Mouse (Mus musculus) embryonic facial prominence, embryonic 13.5 days (tissue): ENCODE results near the gene S100a6. TPM values are rescaled to one million over a fixed set of nuclear protein-coding genes. Genes with fewer than 3 reads are reported as not detected.

ENCODE experiments used
- ATAC-seq: fragments of 200-750 bp; cut with Nextera tagmentation; 2 replicates; pipeline ENCODE4 v1.8.0; 2017; ENCODE audit warnings: low read depth; ENCODE audit not compliant: insufficient number of reproducible peaks, insufficient read depth, low FRiP score, low TSS enrichment
- H3K27ac ChIP-seq: fragments of 300-500 bp; sonication (generic); 2 replicates; pipeline ENCODE4 v1.5.1; 2015; ENCODE audit warnings: moderate library complexity, mild to moderate bottlenecking, inconsistent platforms
- H3K27me3 ChIP-seq: fragments of 300-500 bp; sonication (generic); 2 replicates; pipeline ENCODE4 v1.6.1; 2015; ENCODE audit warnings: mild to moderate bottlenecking, inconsistent platforms
- H3K36me3 ChIP-seq: fragments of 300-500 bp; sonication (generic); 2 replicates; pipeline ENCODE4 v1.6.1; 2015; ENCODE audit warnings: mild to moderate bottlenecking, inconsistent platforms
- H3K4me1 ChIP-seq: fragments of 300-500 bp; sonication (generic); 2 replicates; pipeline ENCODE4 v1.6.1; 2015; ENCODE audit warnings: inconsistent platforms
- H3K4me2 ChIP-seq: fragments of 300-500 bp; sonication (generic); 2 replicates; pipeline ENCODE4 v1.6.1; 2015; ENCODE audit warnings: moderate library complexity, mild to moderate bottlenecking, inconsistent platforms
- H3K4me3 ChIP-seq: fragments of 300-500 bp; sonication (generic); 2 replicates; pipeline ENCODE4 v1.5.1; 2015; ENCODE audit warnings: mild to moderate bottlenecking, inconsistent platforms
- H3K9ac ChIP-seq: fragments of 300-500 bp; sonication (generic); 2 replicates; pipeline ENCODE4 v1.6.1; 2015; ENCODE audit warnings: mild to moderate bottlenecking, inconsistent platforms
- H3K9me3 ChIP-seq: fragments of 300-500 bp; sonication (generic); 2 replicates; pipeline ENCODE4 v1.6.1; 2016; ENCODE audit warnings: inconsistent platforms
- WGBS: fragments of 180-500 bp; shearing (Covaris S2); methylation state at CpG from one replicate; pipeline ENCODE4 v1.1.7; 2015; ENCODE audit warnings: mixed read lengths; 5-methylcytosine and 5-hydroxymethylcytosine counted together
- polyA plus RNA-seq: library from polyadenylated mRNA; unstranded; fragments of >200 nt; fragmentation: Nextera tagmentation; extraction: Ambion mirVana; gene quantifications from 2 replicates; pipeline ENCODE4 v1.2.1, GENCODE M21; 2015

The S100a6 gene
- polyA plus RNA-seq: 89.9 and 97.9 TPM in 2 replicates

DNA sequence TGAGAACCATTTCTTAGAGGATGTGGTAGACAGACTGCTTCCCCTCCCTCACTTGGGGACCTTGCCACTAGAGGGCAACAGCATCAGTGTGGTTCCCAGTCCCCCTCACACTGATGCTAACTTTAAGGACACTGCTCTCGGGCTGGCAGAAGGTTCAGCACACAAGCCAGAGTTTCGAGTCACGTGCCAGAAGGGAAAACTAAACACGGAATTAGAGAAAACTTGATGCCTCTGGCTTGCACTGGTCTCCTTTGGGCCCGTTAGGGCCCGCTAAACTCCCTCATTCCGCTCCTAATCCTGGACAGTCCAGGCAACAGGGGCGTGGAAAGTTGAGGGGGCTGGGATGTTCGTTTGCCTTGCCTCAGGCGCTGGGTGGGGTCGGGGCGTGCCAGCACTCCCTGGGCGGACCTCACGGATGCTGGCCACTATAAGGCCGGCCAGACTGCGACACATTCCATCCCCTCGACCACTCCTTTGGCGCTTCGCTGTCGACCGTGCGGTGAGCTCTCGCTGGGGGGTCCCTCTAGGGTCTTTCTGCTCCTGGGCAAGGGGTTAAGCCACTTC lies at the start of gene S100a6:
Gene S100a6, plus strand, starts transcription at position 155 of the 564 bp plus-strand sequence.
- Histone ChIP-seq H3K9ac (peak within 1 kb of the TSS; percentile 64), H3K9me3 (no peaks in the 10 kb centered on the region), H3K36me3 (no peaks in the 10 kb centered on the region), H3K27ac (peak within 1 kb of the TSS; percentile 8; the same call in 1 of the 2 replicates), H3K27me3 (no peaks in the 10 kb centered on the region), H3K4me1 (peaks cover 25% of the 10 kb centered on the region), H3K4me3 (peak within 1 kb of the TSS; percentile 43), H3K4me2 (peak within 1 kb of the TSS; percentile 78)
- peak; percentile 57; the same call in 1 of the 2 replicates for ATAC-seq
- 0% methylated on average over 23 of the region's 23 CpGs for WGBS

DNA sequence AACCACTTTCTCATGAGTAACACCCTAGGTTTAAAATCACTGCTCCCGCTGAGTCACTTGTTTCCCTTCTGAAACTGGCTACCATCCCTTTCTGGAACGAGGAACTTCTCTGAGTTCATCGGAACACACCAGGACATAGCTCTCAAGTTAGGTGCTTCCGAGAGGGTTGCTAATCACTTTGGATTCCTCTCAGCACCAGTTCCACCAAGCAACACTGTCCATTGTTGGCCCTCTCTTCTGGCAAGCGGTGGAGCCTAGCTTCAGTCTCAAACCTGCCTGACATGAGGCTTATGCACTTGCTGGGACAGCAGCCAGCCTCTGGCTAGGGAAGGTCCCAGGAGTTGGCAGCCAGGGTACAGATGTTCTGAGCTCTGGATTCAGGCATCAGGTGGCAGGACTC lies 38.0 kb upstream of the S100a6 start:
- Histone ChIP-seq H3K9me3 (no peaks in the 10 kb centered on the region), H3K27me3 (no peaks in the 10 kb centered on the region), H3K4me2 (no peak overlapping the region), H3K9ac (no peak overlapping the region), H3K36me3 (no peaks in the 10 kb centered on the region), H3K4me3 (no peak overlapping the region), H3K4me1 (0 out of 2 replicates have a peak, but pooled peaks cover 9% of the 10 kb centered on the region), H3K27ac (no peak overlapping the region)
- 85% methylated on average over 5 of the region's 5 CpGs for WGBS
- no peak for ATAC-seq

DNA sequence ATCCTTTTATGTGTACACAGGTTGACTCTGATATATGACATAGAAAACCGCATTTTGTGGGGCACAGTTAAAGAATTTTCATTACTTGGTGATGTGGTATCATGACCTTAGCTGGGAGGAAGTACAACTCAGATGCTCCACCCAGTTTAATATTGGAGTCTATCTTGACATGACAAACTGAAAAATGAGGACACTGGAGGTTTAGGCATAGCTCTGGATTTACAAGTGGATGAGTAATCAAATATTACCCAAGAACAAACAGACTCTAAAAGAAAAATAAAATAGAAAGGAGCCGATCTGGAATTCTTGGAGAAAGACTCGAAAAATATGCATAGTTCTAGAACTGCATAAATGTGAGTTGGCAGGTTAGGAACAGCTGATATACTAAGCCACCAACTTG lies 37.4 kb upstream of the S100a6 start:
- H3K9ac ChIP-seq: no peak overlapping the region
- no peak overlapping the region for H3K27ac ChIP-seq
- WGBS: 78% methylated on average over 3 of the region's 3 CpGs
- no peak overlapping the region for H3K4me2 ChIP-seq
- H3K36me3 ChIP-seq: no peaks in the 10 kb centered on the region
- H3K4me1 ChIP-seq: 0 out of 2 replicates have a peak, but pooled peaks cover 11% of the 10 kb centered on the region
- ATAC-seq: no peak
- H3K27me3 ChIP-seq: no peaks in the 10 kb centered on the region
- H3K4me3 ChIP-seq: no peak overlapping the region
- H3K9me3 ChIP-seq: no peaks in the 10 kb centered on the region

- Histone ChIP-seq H3K4me1 (0 out of 2 replicates have a peak, but pooled peaks cover 11% of the 10 kb centered on the region), H3K9ac (no peak overlapping the region), H3K27me3 (no peaks in the 10 kb centered on the region), H3K4me3 (no peak overlapping the region), H3K4me2 (no peak overlapping the region), H3K27ac (no peak overlapping the region), H3K36me3 (no peaks in the 10 kb centered on the region), H3K9me3 (no peaks in the 10 kb centered on the region)
- no peak for ATAC-seq
- 67% methylated on average over 10 of the region's 10 CpGs for WGBS
Measured at GRCm38 (mm10) chr3:90576351-90577001, 36.2 kb upstream of the S100a6 start.

DNA sequence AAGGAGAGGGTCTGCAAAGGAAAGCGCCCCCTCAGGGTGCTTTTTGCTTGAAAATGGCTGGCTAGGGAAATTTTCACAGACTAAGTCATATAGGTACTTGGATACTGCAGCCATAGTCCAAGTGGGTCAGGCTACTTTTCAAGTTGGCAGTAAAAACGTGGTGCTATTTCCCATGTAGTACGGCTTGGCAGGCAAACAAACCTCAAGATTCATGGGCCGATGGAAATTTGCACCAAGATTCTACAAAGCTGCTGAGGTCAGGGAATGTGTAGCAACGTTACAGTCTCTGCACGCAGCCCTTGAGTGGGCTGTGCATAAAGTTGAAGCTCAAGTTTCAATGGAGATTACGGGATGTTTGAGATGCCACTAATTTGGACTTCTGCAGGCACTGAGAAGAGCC lies 33.2 kb upstream of the S100a6 start:
- H3K36me3 ChIP-seq: no peaks in the 10 kb centered on the region
- H3K4me2 ChIP-seq: no peak overlapping the region
- H3K9me3 ChIP-seq: no peaks in the 10 kb centered on the region
- no peak overlapping the region for H3K27ac ChIP-seq
- WGBS: 44% methylated on average over 7 of the region's 7 CpGs
- H3K27me3 ChIP-seq: no peaks in the 10 kb centered on the region
- no peak overlapping the region for H3K4me3 ChIP-seq
- H3K4me1 ChIP-seq: 0 out of 2 replicates have a peak, but pooled peaks cover 16% of the 10 kb centered on the region
- H3K9ac ChIP-seq: no peak overlapping the region
- no peak for ATAC-seq

DNA sequence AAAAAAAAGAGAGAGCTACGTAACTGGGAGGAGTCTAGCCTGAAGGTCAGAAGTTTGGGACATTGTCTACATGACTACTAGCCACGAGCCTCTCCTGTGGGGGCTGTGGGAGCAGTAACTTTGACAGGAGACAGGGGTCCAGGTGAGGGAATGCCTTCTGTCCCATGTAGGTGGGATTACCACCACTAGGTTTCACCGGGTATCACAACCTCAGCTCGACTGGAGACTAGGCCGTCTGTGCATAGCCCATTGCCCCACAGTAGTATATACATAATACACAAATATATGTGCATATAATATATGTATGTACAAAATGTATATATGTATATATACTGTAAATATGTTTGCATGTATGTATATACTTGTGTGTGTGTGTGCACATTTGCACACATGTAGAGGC lies 31.5 kb upstream of the S100a6 start:
- H3K36me3 ChIP-seq: no peaks in the 10 kb centered on the region
- 88% methylated on average over 5 of the region's 5 CpGs for WGBS
- ATAC-seq: no peak
- H3K27me3 ChIP-seq: no peaks in the 10 kb centered on the region
- no peak overlapping the region for H3K4me2 ChIP-seq
- no peak overlapping the region for H3K27ac ChIP-seq
- no peak overlapping the region for H3K4me3 ChIP-seq
- H3K4me1 ChIP-seq: peaks cover 20% of the 10 kb centered on the region; the same call in 1 of the 2 replicates
- H3K9ac ChIP-seq: no peak overlapping the region
- no peaks in the 10 kb centered on the region for H3K9me3 ChIP-seq

GRCm38 (mm10) chr3:90582156-90582555 lies 30.5 kb upstream of the S100a6 start:
- WGBS: 93% methylated on average over 1 of the region's 1 CpGs
- H3K36me3 ChIP-seq: no peaks in the 10 kb centered on the region

DNA sequence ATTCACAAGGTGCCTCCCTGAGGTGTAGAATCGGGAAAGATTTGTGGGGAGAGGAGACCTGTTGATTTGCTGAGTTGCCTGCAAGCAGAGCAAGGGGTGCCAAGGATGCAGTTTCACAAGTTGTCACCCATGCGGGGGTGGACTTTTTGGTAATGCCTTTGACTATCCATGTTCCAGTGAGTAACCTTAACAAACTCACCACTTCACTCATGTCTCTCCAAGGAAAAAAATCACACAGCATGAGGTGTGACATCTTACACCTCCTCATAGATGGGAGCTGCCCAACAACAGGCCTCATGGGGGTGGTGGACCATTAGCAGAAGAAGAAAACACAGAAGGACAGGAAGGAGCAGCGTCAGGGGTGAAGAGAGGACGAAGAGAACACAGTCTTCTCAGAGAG lies 30.1 kb upstream of the S100a6 start:
- H3K9me3 ChIP-seq: no peaks in the 10 kb centered on the region
- peaks cover 31% of the 10 kb centered on the region; the same call in 1 of the 2 replicates for H3K4me1 ChIP-seq
- H3K4me2 ChIP-seq: no peak overlapping the region
- ATAC-seq: no peak
- 88% methylated on average over 4 of the region's 4 CpGs for WGBS
- no peak overlapping the region for H3K9ac ChIP-seq
- no peaks in the 10 kb centered on the region for H3K27me3 ChIP-seq
- H3K4me3 ChIP-seq: no peak overlapping the region
- no peak overlapping the region for H3K27ac ChIP-seq
- no peaks in the 10 kb centered on the region for H3K36me3 ChIP-seq

More at GRCm38 (mm10) chr3:90582156-90582555, 30.5 kb upstream of the S100a6 start:
- Histone ChIP-seq H3K4me1 (peaks cover 28% of the 10 kb centered on the region; the same call in 1 of the 2 replicates), H3K9ac (no peak overlapping the region), H3K27me3 (no peaks in the 10 kb centered on the region), H3K27ac (no peak overlapping the region), H3K4me3 (no peak overlapping the region), H3K4me2 (no peak overlapping the region), H3K9me3 (no peaks in the 10 kb centered on the region)
- ATAC-seq: no peak

DNA sequence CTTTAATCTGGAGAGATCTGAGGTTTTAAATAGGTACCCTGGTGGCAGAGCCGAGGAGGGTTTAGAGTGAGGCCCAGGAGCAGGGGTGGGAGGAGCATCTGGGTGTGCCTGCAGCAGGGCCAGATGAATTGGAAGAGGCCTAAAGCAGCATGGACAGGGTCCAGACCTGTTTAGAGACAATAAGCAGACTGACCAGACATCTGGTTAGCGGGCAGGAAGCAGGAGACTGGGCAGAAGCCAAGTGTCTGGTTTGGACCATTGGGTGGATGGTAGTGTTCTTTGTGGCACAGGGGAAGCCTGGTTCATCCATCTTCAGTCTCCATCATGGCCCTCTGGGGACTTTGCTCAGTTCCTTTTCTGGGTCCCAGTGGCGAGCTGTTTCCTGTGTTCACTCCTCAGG lies 28.8 kb upstream of the S100a6 start:
- ATAC-seq: no peak
- 0 out of 2 replicates have a peak overlapping the region, but pooled peaks have one; percentile 3 for H3K27ac ChIP-seq
- WGBS: 51% methylated on average over 3 of the region's 3 CpGs
- no peaks in the 10 kb centered on the region for H3K27me3 ChIP-seq
- no peak overlapping the region for H3K9ac ChIP-seq
- no peaks in the 10 kb centered on the region for H3K9me3 ChIP-seq
- H3K4me3 ChIP-seq: no peak overlapping the region
- H3K4me2 ChIP-seq: no peak overlapping the region
- peaks cover 37% of the 10 kb centered on the region; the same call in 1 of the 2 replicates for H3K4me1 ChIP-seq
- no peaks in the 10 kb centered on the region for H3K36me3 ChIP-seq

GRCm38 (mm10) chr3:90585595-90585994 lies 27.1 kb upstream of the S100a6 start:
- H3K9ac ChIP-seq: no peak overlapping the region
- no peak for ATAC-seq
- H3K4me1 ChIP-seq: peaks cover 27% of the 10 kb centered on the region; the same call in 1 of the 2 replicates
- no peaks in the 10 kb centered on the region for H3K27me3 ChIP-seq
- no peak overlapping the region for H3K4me3 ChIP-seq
- no peaks in the 10 kb centered on the region for H3K9me3 ChIP-seq
- no peaks in the 10 kb centered on the region for H3K36me3 ChIP-seq
- no peak overlapping the region for H3K4me2 ChIP-seq
- peak overlapping the region; percentile 69; the same call in 1 of the 2 replicates for H3K27ac ChIP-seq
- WGBS: 30% methylated on average over 5 of the region's 5 CpGs

DNA sequence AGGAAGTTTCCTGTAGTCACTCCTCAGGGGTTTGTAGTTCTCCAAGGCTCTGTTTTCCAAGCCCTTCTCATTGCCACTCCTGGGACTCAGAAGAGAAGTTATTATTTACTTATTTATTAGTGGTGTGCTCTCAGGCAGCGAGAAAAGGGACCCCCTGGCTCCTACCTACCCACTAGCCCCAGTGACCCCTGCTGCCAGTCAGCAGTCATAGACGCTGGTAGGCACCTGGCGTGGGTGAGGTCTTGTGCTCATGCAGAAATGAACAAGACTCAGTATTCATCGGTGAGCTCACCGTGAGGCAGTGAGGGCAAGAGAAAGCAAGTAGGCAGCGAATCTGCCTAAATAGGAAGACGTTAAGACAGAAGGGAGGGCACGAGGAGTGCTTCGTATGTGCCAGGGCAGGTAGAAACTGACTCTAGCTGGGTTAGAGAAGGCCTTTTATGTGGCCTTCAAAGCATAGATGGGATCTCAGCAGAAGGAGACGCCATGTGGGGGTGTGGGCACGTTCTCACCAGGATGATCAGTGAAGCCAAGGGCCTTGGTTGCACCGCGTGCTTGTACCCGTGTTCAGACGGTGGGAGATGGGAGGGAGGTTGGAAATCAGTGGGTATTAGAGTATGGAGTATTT lies 26.6 kb upstream of the S100a6 start:
- WGBS: 84% methylated on average over 15 of the region's 15 CpGs
- Histone ChIP-seq H3K4me1 (peaks cover 27% of the 10 kb centered on the region; the same call in 1 of the 2 replicates), H3K4me3 (no peak overlapping the region), H3K9ac (no peak overlapping the region), H3K4me2 (no peak overlapping the region), H3K9me3 (no peaks in the 10 kb centered on the region), H3K36me3 (no peaks in the 10 kb centered on the region), H3K27ac (peak overlapping the region; percentile 69; the same call in 1 of the 2 replicates), H3K27me3 (no peaks in the 10 kb centered on the region)
- no peak for ATAC-seq
